Mouse (Mus musculus): ENCODE results near the gene Adgrl1. TPM values are rescaled to one million over a fixed set of nuclear protein-coding genes. Genes with fewer than 3 reads are reported as not detected.
A peak's percentile ranks its signal among the peaks of the same experiment; 100 is the strongest.

Gene Adgrl1
- polyA plus RNA-seq, 1 experiment: 113 TPM

GRCm38 (mm10) chr8:83914232-83914631, 14.3 kb downstream of the Adgrl1 start:
- Histone ChIP-seq H3K27ac (ENCODE audit: insufficient read depth, low read depth, low read length) (0 out of 2 replicates have a peak overlapping the region, but pooled peaks have one; percentile 86), H3K4me3 (ENCODE audit: insufficient read depth, low read depth, low read length) (no peak overlapping the region), H3K4me1 (ENCODE audit: control insufficient read depth, insufficient read depth, low read length) (peaks cover 68% of the 10 kb centered on the region)
- no peak for TF ChIP-seq CTCF (IDR thresholded peaks at IDR 0.05; ENCODE audit: insufficient read depth, low read depth, low read length)
- TF ChIP-seq POLR2A (IDR thresholded peaks at IDR 0.05; ENCODE audit: insufficient read depth, low read depth, low read length): no peak
- whole genome bisulfite sequencing: 72% methylated on average over 3 of the region's 3 CpGs

DNA sequence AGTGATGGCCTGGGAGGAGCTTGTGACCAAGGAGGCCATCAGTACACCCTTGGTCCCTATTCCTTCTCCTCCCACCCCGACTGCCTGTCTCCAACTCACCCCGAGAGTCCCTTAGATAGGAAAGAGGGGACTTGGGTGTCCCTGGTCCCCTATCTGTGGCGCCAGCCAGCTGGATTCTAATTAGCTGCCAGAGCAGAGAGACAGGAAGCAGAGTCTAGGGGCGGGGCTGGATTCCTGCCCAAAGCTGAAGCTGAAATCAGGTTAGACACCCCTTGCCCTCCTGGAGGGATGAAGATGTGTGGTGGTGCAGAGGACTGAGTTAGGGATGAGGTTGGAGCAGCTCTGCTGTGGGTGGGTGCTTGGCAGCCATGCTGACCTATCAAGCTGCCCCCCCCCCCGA, 15.0 kb downstream of the Adgrl1 start:
- WGBS: 39% methylated on average over 5 of the region's 5 CpGs
- Histone ChIP-seq H3K4me3 (ENCODE audit: insufficient read depth, low read depth, low read length) (no peak overlapping the region), H3K27ac (ENCODE audit: insufficient read depth, low read depth, low read length) (peak overlapping the region; percentile 86), H3K4me1 (ENCODE audit: control insufficient read depth, insufficient read depth, low read length) (peaks cover 66% of the 10 kb centered on the region)
- TF ChIP-seq POLR2A (IDR thresholded peaks at IDR 0.05; ENCODE audit: insufficient read depth, low read depth, low read length): no peak
- no peak for TF ChIP-seq CTCF (IDR thresholded peaks at IDR 0.05; ENCODE audit: insufficient read depth, low read depth, low read length)

GRCm38 (mm10) chr8:83916015-83916414, 16.1 kb downstream of the Adgrl1 start:
- TF ChIP-seq CTCF (IDR thresholded peaks at IDR 0.05; ENCODE audit: insufficient read depth, low read depth, low read length) (no peak), POLR2A (IDR thresholded peaks at IDR 0.05; ENCODE audit: insufficient read depth, low read depth, low read length) (no peak)
- peaks cover 62% of the 10 kb centered on the region for H3K4me1 ChIP-seq (ENCODE audit: control insufficient read depth, insufficient read depth, low read length)
- H3K27ac ChIP-seq (ENCODE audit: insufficient read depth, low read depth, low read length): peak overlapping the region; percentile 86
- H3K4me3 ChIP-seq (ENCODE audit: insufficient read depth, low read depth, low read length): peak overlapping the region; percentile 13; the same call in 1 of the 2 replicates
- WGBS: 12% methylated on average over 5 of the region's 5 CpGs

DNA sequence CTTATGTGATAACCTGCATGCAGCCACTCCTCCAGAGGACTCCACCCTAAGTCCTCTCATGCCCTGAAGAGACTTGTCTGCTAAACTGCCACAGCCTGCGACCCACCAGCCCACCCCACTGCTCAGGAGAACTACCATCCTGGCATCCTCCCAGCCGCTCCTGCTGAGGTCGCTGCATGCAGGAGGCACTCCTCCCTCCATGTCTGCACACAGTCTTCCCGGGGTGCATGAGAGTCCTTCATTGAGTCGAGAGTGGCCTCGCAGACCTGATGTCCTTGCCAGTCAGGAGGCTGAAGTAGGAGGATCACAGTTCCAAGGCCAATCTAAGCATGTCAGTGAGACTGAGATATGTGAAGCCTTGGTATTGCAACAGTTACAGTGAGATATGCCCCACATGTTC, 17.7 kb downstream of the Adgrl1 start:
- H3K27ac ChIP-seq (ENCODE audit: insufficient read depth, low read depth, low read length): no peak overlapping the region
- peaks cover 58% of the 10 kb centered on the region for H3K4me1 ChIP-seq (ENCODE audit: control insufficient read depth, insufficient read depth, low read length)
- WGBS: 54% methylated on average over 6 of the region's 6 CpGs
- no peak overlapping the region for H3K4me3 ChIP-seq (ENCODE audit: insufficient read depth, low read depth, low read length)
- no peak for TF ChIP-seq CTCF (IDR thresholded peaks at IDR 0.05; ENCODE audit: insufficient read depth, low read depth, low read length)
- TF ChIP-seq POLR2A (IDR thresholded peaks at IDR 0.05; ENCODE audit: insufficient read depth, low read depth, low read length): no peak

GRCm38 (mm10) chr8:83921558-83921957, 21.7 kb downstream of the Adgrl1 start:
- 44% methylated on average over 3 of the region's 3 CpGs for WGBS
- Histone ChIP-seq H3K27ac (ENCODE audit: insufficient read depth, low read depth, low read length) (no peak overlapping the region), H3K4me1 (ENCODE audit: control insufficient read depth, insufficient read depth, low read length) (peaks cover 24% of the 10 kb centered on the region), H3K4me3 (ENCODE audit: insufficient read depth, low read depth, low read length) (no peak overlapping the region)
- no peak for TF ChIP-seq POLR2A (IDR thresholded peaks at IDR 0.05; ENCODE audit: insufficient read depth, low read depth, low read length)
- TF ChIP-seq CTCF (IDR thresholded peaks at IDR 0.05; ENCODE audit: insufficient read depth, low read depth, low read length): no peak

- TF ChIP-seq POLR2A (IDR thresholded peaks at IDR 0.05; ENCODE audit: insufficient read depth, low read depth, low read length): no peak
- TF ChIP-seq CTCF (IDR thresholded peaks at IDR 0.05; ENCODE audit: insufficient read depth, low read depth, low read length): no peak
- WGBS: 90% methylated on average over 8 of the region's 8 CpGs
- no peak overlapping the region for H3K4me3 ChIP-seq (ENCODE audit: insufficient read depth, low read depth, low read length)
- H3K27ac ChIP-seq (ENCODE audit: insufficient read depth, low read depth, low read length): no peak overlapping the region
- peaks cover 15% of the 10 kb centered on the region for H3K4me1 ChIP-seq (ENCODE audit: control insufficient read depth, insufficient read depth, low read length)
Measured at GRCm38 (mm10) chr8:83922727-83923126, 22.8 kb downstream of the Adgrl1 start.

GRCm38 (mm10) chr8:83924585-83924984, 24.7 kb downstream of the Adgrl1 start:
- Histone ChIP-seq H3K4me1 (ENCODE audit: control insufficient read depth, insufficient read depth, low read length) (peaks cover 9% of the 10 kb centered on the region), H3K4me3 (ENCODE audit: insufficient read depth, low read depth, low read length) (no peak overlapping the region), H3K27ac (ENCODE audit: insufficient read depth, low read depth, low read length) (no peak overlapping the region)
- TF ChIP-seq CTCF (IDR thresholded peaks at IDR 0.05; ENCODE audit: insufficient read depth, low read depth, low read length) (no peak), POLR2A (IDR thresholded peaks at IDR 0.05; ENCODE audit: insufficient read depth, low read depth, low read length) (no peak)
- WGBS: 91% methylated on average over 5 of the region's 5 CpGs

- Histone ChIP-seq H3K4me3 (ENCODE audit: insufficient read depth, low read depth, low read length) (no peak overlapping the region), H3K27ac (ENCODE audit: insufficient read depth, low read depth, low read length) (no peak overlapping the region), H3K4me1 (ENCODE audit: control insufficient read depth, insufficient read depth, low read length) (no peaks in the 10 kb centered on the region)
- 74% methylated on average over 7 of the region's 7 CpGs for WGBS
- TF ChIP-seq POLR2A (IDR thresholded peaks at IDR 0.05; ENCODE audit: insufficient read depth, low read depth, low read length) (no peak), CTCF (IDR thresholded peaks at IDR 0.05; ENCODE audit: insufficient read depth, low read depth, low read length) (no peak)
Measured at GRCm38 (mm10) chr8:83926266-83926665, 26.4 kb downstream of the Adgrl1 start.

GRCm38 (mm10) chr8:83934222-83934621, 34.3 kb downstream of the Adgrl1 start:
- TF ChIP-seq CTCF (IDR thresholded peaks at IDR 0.05; ENCODE audit: insufficient read depth, low read depth, low read length): no peak
- TF ChIP-seq POLR2A (IDR thresholded peaks at IDR 0.05; ENCODE audit: insufficient read depth, low read depth, low read length): no peak
- 80% methylated on average over 5 of the region's 5 CpGs for WGBS

GRCm38 (mm10) chr8:83934994-83935393, 35.1 kb downstream of the Adgrl1 start:
- no peak overlapping the region for H3K27ac ChIP-seq (ENCODE audit: insufficient read depth, low read depth, low read length)
- no peaks in the 10 kb centered on the region for H3K4me1 ChIP-seq (ENCODE audit: control insufficient read depth, insufficient read depth, low read length)
- WGBS: 51% methylated on average over 2 of the region's 2 CpGs
- no peak overlapping the region for H3K4me3 ChIP-seq (ENCODE audit: insufficient read depth, low read depth, low read length)
- TF ChIP-seq CTCF (IDR thresholded peaks at IDR 0.05; ENCODE audit: insufficient read depth, low read depth, low read length): no peak
- TF ChIP-seq POLR2A (IDR thresholded peaks at IDR 0.05; ENCODE audit: insufficient read depth, low read depth, low read length): no peak

More at GRCm38 (mm10) chr8:83934222-83934621, 34.3 kb downstream of the Adgrl1 start:
- H3K27ac ChIP-seq (ENCODE audit: insufficient read depth, low read depth, low read length): no peak overlapping the region
- no peaks in the 10 kb centered on the region for H3K4me1 ChIP-seq (ENCODE audit: control insufficient read depth, insufficient read depth, low read length)
- no peak overlapping the region for H3K4me3 ChIP-seq (ENCODE audit: insufficient read depth, low read depth, low read length)
